Mouse (Mus musculus) embryonic stem cell, embryonic (primary cell): ENCODE data around the gene Ret.

Experiments
- CTCF ChIA-PET, 4 experiments: fragments of 300-600 bp in 2 of 4; fragments of 350-600 bp in 2 of 4; sonication (Branson Sonifier 250); formaldehyde crosslinking; loops; one replicate each; lab custom pipeline; 2022; ENCODE audit warnings: inconsistent platforms in 2 of 4; lab: Charles Lee
- POLR2A ChIA-PET, 4 experiments: fragments of 300-600 bp in 2 of 4; fragments of 350-600 bp in 2 of 4; sonication (Branson Sonifier 250); formaldehyde crosslinking; loops; one replicate each; lab custom pipeline; 2022; ENCODE audit warnings: antibody characterized with exemption in 4 of 4, inconsistent platforms in 1 of 4; lab: Charles Lee

Ret gene

GRCm38 (mm10) chr6:118197440-118197975 is at the start of gene Ret:
Gene Ret, minus strand, starts transcription at chr6:118197718.
- ChIA-PET POLR2A (interaction anchor here in 2 of 4 experiments (0.5 to 4.5 kb wide), 10 partner anchors 8 to 270 kb away, joined by 3 to 20 read pairs (median 6); partner anchors contain the start of genes Bms1 (in 1 of the 2) and Csgalnact2 (in 1 of the 2)), CTCF (interaction anchor here in 2 of 4 experiments (0.9 to 3.7 kb wide), 5 partner anchors 18 to 222 kb away, joined by 3 to 38 read pairs (median 6); partner anchors contain the start of gene Bms1 (in 1 of the 2))

DNA sequence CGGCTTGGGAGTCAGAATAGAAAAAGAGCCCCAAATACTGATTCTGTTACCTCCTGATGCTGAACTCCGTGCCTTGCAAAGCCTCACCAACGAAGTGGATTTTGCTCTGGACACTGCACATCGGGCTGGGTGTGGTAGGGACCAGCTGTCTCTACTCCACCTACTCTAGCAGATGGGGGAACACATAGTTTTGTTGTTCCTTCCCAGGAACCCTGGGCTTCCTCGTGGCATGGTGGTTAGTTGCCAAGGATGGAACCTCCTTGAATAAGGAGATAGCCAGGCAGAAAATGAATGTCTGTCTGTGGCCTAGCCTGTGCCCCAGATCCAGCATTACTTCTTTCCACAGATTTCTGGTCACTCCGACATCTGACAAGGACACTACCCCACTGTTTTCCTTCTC is 49.6 kb upstream of the Ret start:
- POLR2A ChIA-PET, result no interaction called here
- CTCF ChIA-PET, result no interaction called here

GRCm38 (mm10) chr6:118244106-118244505 is 46.6 kb upstream of the Ret start:
- ChIA-PET POLR2A (no interaction called here), CTCF (no interaction called here)

- ChIA-PET POLR2A (no interaction called here), CTCF (no interaction called here)
Observed at GRCm38 (mm10) chr6:118242941-118243340, 45.4 kb upstream of the Ret start.

DNA sequence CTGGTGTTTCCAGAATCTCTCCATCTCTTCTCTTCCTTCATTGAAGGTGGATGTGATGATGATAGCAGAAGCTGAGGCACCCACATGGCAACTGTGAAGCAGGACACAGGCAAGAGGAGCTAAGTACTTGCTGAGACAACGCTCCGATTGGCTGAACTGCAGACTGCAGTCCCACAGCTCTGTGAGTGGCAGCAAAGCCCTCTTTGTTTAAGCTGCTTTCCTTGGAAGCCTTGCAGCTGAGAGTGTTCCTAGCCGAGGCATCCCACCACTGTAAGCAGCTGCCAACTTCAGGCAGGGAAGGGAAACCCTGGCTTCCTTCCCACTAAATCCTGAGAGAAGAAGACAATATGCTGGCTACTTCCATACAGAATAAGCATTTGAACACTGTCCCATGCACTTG is 28.6 kb upstream of the Ret start:
- CTCF ChIA-PET, result no interaction called here
- POLR2A ChIA-PET, result interaction anchor here in 1 of 4 experiments (1.6 kb wide), 1 partner anchor 10 kb away, joined by 3 read pairs; no protein-coding TSS in a partner anchor

DNA sequence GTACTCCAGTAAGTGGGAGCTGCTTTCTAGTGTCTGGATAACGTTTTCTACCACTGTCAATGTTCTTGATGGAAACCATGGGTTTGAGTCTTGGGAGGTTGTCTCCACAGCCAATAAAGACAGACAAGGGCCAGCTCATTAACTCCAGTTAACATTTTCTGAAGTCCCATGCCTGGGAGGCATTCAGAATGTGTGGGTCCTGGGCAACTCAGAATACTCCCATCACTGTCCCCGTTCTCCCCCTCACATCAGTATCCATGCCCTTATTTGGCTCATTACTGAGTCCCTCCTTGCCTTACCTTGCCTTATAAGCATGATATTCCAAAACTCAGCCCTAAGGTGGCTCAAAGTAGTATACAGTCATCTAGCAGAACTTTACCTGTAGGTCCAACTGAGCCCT is 25.0 kb upstream of the Ret start:
- POLR2A ChIA-PET, result no interaction called here
- CTCF ChIA-PET, result no interaction called here

DNA sequence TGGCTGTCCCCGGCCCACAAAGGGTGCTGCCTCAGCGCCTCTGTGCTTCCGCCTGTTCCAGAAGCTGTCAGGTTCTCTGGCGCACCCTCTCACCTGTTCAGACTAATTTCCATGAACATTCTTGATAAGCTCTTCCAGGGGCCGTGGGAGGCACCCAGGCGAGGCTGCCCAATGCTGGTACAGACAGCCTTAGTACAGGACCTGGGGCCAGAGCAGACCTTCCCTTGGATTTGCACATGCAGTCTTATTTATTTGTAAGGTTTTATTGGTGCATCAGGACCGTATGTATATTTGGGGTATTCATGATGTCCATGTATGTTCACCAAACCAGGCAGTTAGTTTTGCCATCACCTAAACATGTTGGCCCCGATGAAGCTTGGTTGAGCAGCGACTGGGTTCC is 18.2 kb upstream of the Ret start:
- ChIA-PET CTCF (interaction anchor here in 2 of 4 experiments (0.6 to 0.8 kb wide), 5 partner anchors 18 to 232 kb away, joined by 3 to 6 read pairs (median 3); partner anchors contain the start of gene Ret (in 1 of the 2)), POLR2A (interaction anchor here (0.5 to 1.5 kb wide), 12 partner anchors 9 to 342 kb away, joined by 3 to 6 read pairs (median 4); partner anchors contain the start of gene Csgalnact2 (in 1 of the 4))

GRCm38 (mm10) chr6:118208326-118208725 is 10.8 kb upstream of the Ret start:
- POLR2A ChIA-PET, result interaction anchor here in 1 of 4 experiments (0.9 kb wide), 1 partner anchor 12 kb away, joined by 4 read pairs; no protein-coding TSS in a partner anchor
- CTCF ChIA-PET, result no interaction called here

GRCm38 (mm10) chr6:118206386-118206785 is 8.9 kb upstream of the Ret start:
- POLR2A ChIA-PET, result interaction anchor here in 2 of 4 experiments (0.5 to 1.1 kb wide), 3 partner anchors 9 to 171 kb away, joined by 3 to 10 read pairs (median 4); no protein-coding TSS in a partner anchor

GRCm38 (mm10) chr6:118205176-118205890 is 7.8 kb upstream of the Ret start:
- ChIA-PET CTCF (no interaction called here), POLR2A (interaction anchor here in 2 of 4 experiments (0.6 to 1.2 kb wide), 2 partner anchors 8 to 87 kb away, joined by 3 to 7 read pairs; partner anchors contain the start of gene Ret (in 1 of the 2))

More at GRCm38 (mm10) chr6:118206386-118206785, 8.9 kb upstream of the Ret start:
- CTCF ChIA-PET, result no interaction called here

DNA sequence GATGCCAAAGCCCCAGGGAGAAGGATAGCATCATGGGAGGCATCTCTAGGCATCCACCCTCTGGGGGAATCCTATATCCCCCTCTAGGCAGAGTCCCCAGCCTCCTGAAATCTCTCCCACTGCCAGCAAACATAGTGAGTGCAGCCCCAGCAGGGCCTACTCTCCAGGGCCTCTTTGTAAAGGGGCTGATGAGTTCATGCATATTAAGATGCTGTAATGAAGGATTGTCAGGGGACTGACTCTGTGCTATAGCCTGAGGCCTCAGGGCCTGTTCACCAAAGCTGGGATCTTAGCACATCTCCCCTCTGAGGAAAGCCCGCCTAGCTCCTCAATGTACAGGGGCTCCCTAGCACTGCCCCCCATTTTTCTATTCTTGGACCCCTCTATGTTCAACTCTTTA is 6.6 kb upstream of the Ret start:
- POLR2A ChIA-PET, result interaction anchor here in 1 of 4 experiments (0.6 kb wide), 1 partner anchor 205 kb away, joined by 4 read pairs; no protein-coding TSS in a partner anchor
- CTCF ChIA-PET, result no interaction called here

GRCm38 (mm10) chr6:118196751-118197439 is 623 bp downstream of the Ret start:
- POLR2A ChIA-PET, result interaction anchor here in 3 of 4 experiments (0.5 to 4.5 kb wide), 20 partner anchors 8 to 1915 kb away, joined by 3 to 20 read pairs (median 4); partner anchors contain the start of genes Bms1 (in 1 of the 3) and Csgalnact2 (in 1 of the 3)
- CTCF ChIA-PET, result interaction anchor here in 3 of 4 experiments (0.8 to 3.7 kb wide), 8 partner anchors 17 to 450 kb away, joined by 3 to 38 read pairs (median 5); partner anchors contain the start of gene Bms1 (in 1 of the 3)

DNA sequence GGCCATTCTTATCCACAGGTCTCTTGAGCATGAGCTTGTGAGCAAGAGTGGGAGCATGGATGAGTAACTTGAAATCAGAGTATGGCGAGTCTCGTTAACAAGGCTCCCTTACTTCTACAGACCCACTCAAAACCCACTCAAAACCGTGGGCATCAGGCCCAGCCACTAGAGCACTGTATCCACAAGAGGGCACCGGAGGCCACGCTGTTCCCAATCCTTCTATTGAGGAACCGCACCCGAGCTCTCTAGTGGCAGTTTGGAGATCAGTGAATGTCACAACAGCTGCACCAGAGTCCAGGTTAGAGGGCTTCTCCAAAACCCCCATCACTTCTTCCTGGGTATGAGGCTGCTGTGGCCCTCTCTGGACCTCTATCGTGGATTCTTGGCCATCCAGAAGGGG is 2.4 kb downstream of the Ret start:
- ChIA-PET POLR2A (interaction anchor here in 2 of 4 experiments (0.8 to 4.5 kb wide), 7 partner anchors 21 to 227 kb away, joined by 3 to 20 read pairs (median 3); partner anchors contain the start of gene Bms1 (in 1 of the 2)), CTCF (interaction anchor here (0.5 to 3.7 kb wide), 11 partner anchors 56 to 1248 kb away, joined by 3 to 38 read pairs (median 5); partner anchors contain the start of gene Bms1 (in 2 of the 4))

GRCm38 (mm10) chr6:118192882-118193281 is 4.6 kb downstream of the Ret start:
- POLR2A ChIA-PET, result interaction anchor here in 1 of 4 experiments (1.5 kb wide), 1 partner anchor 23 kb away, joined by 3 read pairs; no protein-coding TSS in a partner anchor
- CTCF ChIA-PET, result interaction anchor here in 3 of 4 experiments (0.6 to 1.3 kb wide), 8 partner anchors 13 to 226 kb away, joined by 3 to 7 read pairs (median 4); no protein-coding TSS in a partner anchor

- CTCF ChIA-PET, result interaction anchor here in 3 of 4 experiments (0.6 to 1.3 kb wide), 5 partner anchors 12 to 205 kb away, joined by 3 to 6 read pairs (median 4); no protein-coding TSS in a partner anchor
- POLR2A ChIA-PET, result interaction anchor here in 1 of 4 experiments (0.5 to 1.5 kb wide), 2 partner anchors 24 to 319 kb away, joined by 3 to 5 read pairs; no protein-coding TSS in a partner anchor
Observed at GRCm38 (mm10) chr6:118192199-118192598, 5.3 kb downstream of the Ret start.

DNA sequence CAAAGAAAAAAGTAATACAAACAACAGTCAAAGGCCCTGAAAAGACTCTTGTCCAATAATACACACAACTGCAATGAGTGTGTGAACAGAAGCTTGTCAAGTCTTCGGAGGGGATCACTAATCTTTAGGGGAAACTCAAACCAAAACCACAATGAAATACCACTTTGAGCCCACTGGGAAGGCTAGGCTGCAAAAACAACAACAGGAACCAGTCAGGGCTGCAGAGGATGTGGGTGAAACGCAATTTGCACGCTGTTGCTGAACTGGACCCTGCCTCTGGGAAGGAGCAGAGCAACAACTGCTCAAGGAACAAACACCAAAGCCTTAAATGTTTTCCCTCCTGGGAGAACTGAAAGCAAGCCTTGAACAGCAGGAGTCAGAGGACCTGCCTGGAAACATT is 7.8 kb downstream of the Ret start:
- POLR2A ChIA-PET, result no interaction called here
- CTCF ChIA-PET, result no interaction called here

DNA sequence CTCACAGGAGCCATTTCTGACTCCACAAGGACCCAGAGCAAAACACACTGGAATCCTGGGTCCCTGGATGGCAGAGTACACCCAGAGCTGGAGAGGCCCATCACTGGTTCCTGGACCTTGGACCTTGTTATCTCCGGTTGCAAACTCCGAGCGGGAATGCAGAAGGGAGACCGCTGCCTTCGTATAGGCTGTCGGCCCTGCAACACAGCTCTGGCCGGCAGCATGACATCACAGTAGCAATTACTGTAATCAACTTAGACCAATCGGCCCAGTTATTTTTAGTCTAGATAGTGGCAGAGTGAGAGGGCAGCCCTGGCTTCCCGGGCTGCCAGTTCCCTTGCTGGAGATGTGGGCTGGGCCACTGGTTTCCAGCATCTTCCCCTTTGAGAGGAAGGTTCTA is 8.9 kb downstream of the Ret start:
- ChIA-PET POLR2A (interaction anchor here in 1 of 4 experiments (0.5 kb wide), 1 partner anchor 254 kb away, joined by 3 read pairs; no protein-coding TSS in a partner anchor), CTCF (interaction anchor here in 1 of 4 experiments (1.3 kb wide), 1 partner anchor 190 kb away, joined by 3 read pairs; no protein-coding TSS in a partner anchor)

DNA sequence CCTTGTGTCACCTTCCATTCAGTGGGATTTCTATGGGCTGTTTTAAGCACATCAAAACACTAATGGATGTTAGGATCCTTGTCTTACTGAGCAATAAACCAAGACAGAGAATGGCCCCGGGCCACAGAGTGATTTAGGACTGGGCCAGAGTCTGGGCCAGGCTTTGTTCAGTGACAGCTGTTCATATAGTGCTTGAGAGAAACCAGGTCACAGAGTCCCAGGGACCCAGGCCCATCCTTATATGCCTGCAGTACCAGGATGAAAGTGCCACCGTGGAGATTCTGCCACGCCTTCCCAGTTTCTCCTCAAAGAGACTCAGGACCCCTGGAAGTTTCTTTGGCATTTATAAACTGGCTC is 10.3 kb downstream of the Ret start:
- POLR2A ChIA-PET, result interaction anchor here in 1 of 4 experiments (0.5 kb wide), 1 partner anchor 9 kb away, joined by 3 read pairs; no protein-coding TSS in a partner anchor

More for the DNA sequence above, 10.3 kb downstream of the Ret start:
- CTCF ChIA-PET, result no interaction called here
